In genomic region chr6:50404698-50405097, GRCm38 (mm10) we compare ENCODE assay signal across 9 mouse cellular contexts. TPM values are rescaled to one million over a fixed set of nuclear protein-coding genes. Genes with fewer than 3 reads are reported as not detected.
A peak's percentile ranks its signal among the peaks of the same experiment; 100 is the strongest.
DNase-seq lines count a peak whose midpoint lies in the region; ATAC-seq and TF ChIP-seq lines count a peak whose summit lies in the region.
"Had no signal": no experiment of that assay in that cellular context is flagged by ENCODE, and none has a peak within 500 bp of the region (broad histone marks: within the 10 kb centered on the region; RNA-seq: fewer than 3 reads in every experiment).

No protein-coding gene starts in this region.

- H3K27ac ChIP-seq in kidney, embryonic 14.5 days (ENCODE audit: low read depth, low read length), result no peak overlapping the region
- H3K27ac ChIP-seq in forebrain, postnatal 0 days (ENCODE audit: low read depth, low read length), result no peak overlapping the region
- H3K27ac ChIP-seq in liver, embryonic 11.5 days (ENCODE audit: low read depth, low read length), result no peak overlapping the region
- H3K27ac ChIP-seq: forebrain, embryonic 15.5 days; neural tube, embryonic 13.5 days had no signal

- H3K4me3 ChIP-seq in kidney, embryonic 14.5 days (ENCODE audit: low read length), result no peak overlapping the region
- no peak overlapping the region for H3K4me3 ChIP-seq in forebrain, postnatal 0 days (ENCODE audit: low read depth, low read length)
- H3K4me3 ChIP-seq in liver, embryonic 11.5 days (ENCODE audit: low read depth, low read length), result no peak overlapping the region
- H3K4me3 ChIP-seq: forebrain, embryonic 15.5 days; neural tube, embryonic 13.5 days had no signal

- peak; percentile 99 for DNase-seq in Muller cell, postnatal 12 days (ENCODE audit: inconsistent ontology term)
- DNase-seq in adrenal gland, postnatal 25 days, result peak; percentile 51
- DNase-seq in gastrocnemius, postnatal 25 days, result peak; percentile 38
- no peak for DNase-seq in forebrain, postnatal 0 days
- no peak for DNase-seq in liver, embryonic 11.5 days (ENCODE audit: low spot score)
- DNase-seq in right cerebral cortex, postnatal 10 days (ENCODE audit: low spot score in 2 of 2), result no peak

- no peaks in the 10 kb centered on the region for H3K27me3 ChIP-seq in kidney, embryonic 14.5 days (ENCODE audit: control insufficient read depth, insufficient read depth, low read length)
- H3K27me3 ChIP-seq in forebrain, postnatal 0 days (ENCODE audit: insufficient read depth, low read length), result no peaks in the 10 kb centered on the region
- no peaks in the 10 kb centered on the region for H3K27me3 ChIP-seq in liver, embryonic 11.5 days (replicated peaks; ENCODE audit: control insufficient read depth, insufficient read depth, low read length)
- H3K27me3 ChIP-seq: forebrain, embryonic 15.5 days; neural tube, embryonic 13.5 days had no signal

- TF ChIP-seq CTCF in forebrain, postnatal 0 days (IDR thresholded peaks at IDR 0.05; ENCODE audit: low read depth), result no peak

- 60% methylated on average over 11 of the region's 11 CpGs for WGBS in kidney, embryonic 14.5 days
- 61% methylated on average over 11 of the region's 11 CpGs for WGBS in forebrain, postnatal 0 days
- 81% methylated on average over 11 of the region's 11 CpGs for WGBS in liver, embryonic 11.5 days

- H3K4me1 ChIP-seq in kidney, embryonic 14.5 days (ENCODE audit: control insufficient read depth, insufficient read depth, low read length), result no peaks in the 10 kb centered on the region
- H3K4me1 ChIP-seq in forebrain, postnatal 0 days (ENCODE audit: insufficient read depth), result no peaks in the 10 kb centered on the region
- H3K4me1 ChIP-seq in liver, embryonic 11.5 days (replicated peaks; ENCODE audit: control insufficient read depth, insufficient read depth, low read length), result no peaks in the 10 kb centered on the region
- H3K4me1 ChIP-seq: forebrain, embryonic 15.5 days; neural tube, embryonic 13.5 days had no signal

- H3K9ac ChIP-seq in kidney, embryonic 14.5 days (ENCODE audit: low read depth, low read length), result no peak overlapping the region
- no peak overlapping the region for H3K9ac ChIP-seq in forebrain, postnatal 0 days
- H3K9ac ChIP-seq in liver, embryonic 11.5 days (ENCODE audit: low read depth, low read length), result no peak overlapping the region
- H3K9ac ChIP-seq: forebrain, embryonic 15.5 days; neural tube, embryonic 13.5 days had no signal

- 0 out of 2 replicates have a peak, but pooled peaks have one; percentile 55 for ATAC-seq in kidney, embryonic 14.5 days (ENCODE audit: low FRiP score, low TSS enrichment)
- no peak for ATAC-seq in forebrain, postnatal 0 days
- no peak for ATAC-seq in liver, embryonic 11.5 days (replicated peaks; ENCODE audit: low FRiP score)
- ATAC-seq: forebrain, embryonic 15.5 days had no signal

- H3K9me3 ChIP-seq in kidney, embryonic 14.5 days (ENCODE audit: control insufficient read depth, low read length), result no peaks in the 10 kb centered on the region
- no peaks in the 10 kb centered on the region for H3K9me3 ChIP-seq in forebrain, postnatal 0 days (ENCODE audit: low read length)
- H3K9me3 ChIP-seq in liver, embryonic 11.5 days (ENCODE audit: control insufficient read depth, low read length), result no peaks in the 10 kb centered on the region
- H3K9me3 ChIP-seq: forebrain, embryonic 15.5 days; neural tube, embryonic 13.5 days had no signal

- H3K36me3 ChIP-seq in kidney, embryonic 14.5 days (ENCODE audit: control insufficient read depth, insufficient read depth, low read length), result no peaks in the 10 kb centered on the region
- no peaks in the 10 kb centered on the region for H3K36me3 ChIP-seq in forebrain, postnatal 0 days (ENCODE audit: insufficient read depth)
- no peaks in the 10 kb centered on the region for H3K36me3 ChIP-seq in liver, embryonic 11.5 days (ENCODE audit: control insufficient read depth, insufficient read depth, low read length)
- H3K36me3 ChIP-seq: forebrain, embryonic 15.5 days; neural tube, embryonic 13.5 days had no signal

- no peak overlapping the region for H3K4me2 ChIP-seq in kidney, embryonic 14.5 days (replicated peaks; ENCODE audit: low read depth, low read length)
- H3K4me2 ChIP-seq in forebrain, postnatal 0 days (ENCODE audit: low read depth), result no peak overlapping the region
- H3K4me2 ChIP-seq in liver, embryonic 11.5 days, result no peak overlapping the region
- H3K4me2 ChIP-seq: forebrain, embryonic 15.5 days; neural tube, embryonic 13.5 days had no signal

RNA-seq across cellular contexts. Expression of gene Osbpl3, which starts 51.3 kb away (rescaled TPM):
- 58.9 and 64.9 TPM in 2 replicates for total RNA-seq in adrenal gland, postnatal 25 days (2021)
- 1 to 10 TPM; 3.3 to 3.6 TPM for total RNA-seq in gastrocnemius, postnatal 25 days (2021)
- polyA plus RNA-seq in kidney, embryonic 14.5 days (2014; fragmentation: Nextera tagmentation; extraction: Ambion mirVana), result 11.4 and 17.0 TPM in 2 replicates
- 9.5 and 12.8 TPM in 2 replicates for total RNA-seq in forebrain, postnatal 0 days (2014; rRNA removed)
- 4.8 and 5.6 TPM in 2 replicates for polyA plus RNA-seq in forebrain, postnatal 0 days (2015; fragmentation: Nextera tagmentation; extraction: Ambion mirVana)
- polyA plus RNA-seq in liver, embryonic 11.5 days (2014; fragmentation: Nextera tagmentation; extraction: Ambion mirVana), result 2.5 and 2.8 TPM in 2 replicates

Comparison
In these comparisons a context has a peak if more than half of its experiments do, and no peak if none do; other contexts are left out.
1. DNase-seq: peak in Muller cell, postnatal 12 days (single experiment), adrenal gland, postnatal 25 days (single experiment) and gastrocnemius, postnatal 25 days (single experiment); none in forebrain, postnatal 0 days (single experiment), liver, embryonic 11.5 days (single experiment) and right cerebral cortex, postnatal 10 days (0 of 2).